Mouse (Mus musculus) heart, embryonic 15.5 days (tissue): ENCODE results near the gene Smagp. TPM values are rescaled to one million over a fixed set of nuclear protein-coding genes. Genes with fewer than 3 reads are reported as not detected.

Source experiments
- ATAC-seq: fragments of 200-750 bp; cut with Nextera tagmentation; replicated peaks from 2 replicates; pipeline ENCODE4 v1.8.0; 2017; ENCODE audit warnings: low read depth, moderate TSS enrichment; ENCODE audit not compliant: insufficient number of reproducible peaks, insufficient read depth, low FRiP score
- H3K27ac ChIP-seq: fragments of 300-500 bp; sonication (generic); 2 replicates; pipeline ENCODE4 v1.5.1; 2015; ENCODE audit warnings: mild to moderate bottlenecking, inconsistent platforms
- H3K27me3 ChIP-seq: fragments of 300-500 bp; sonication (generic); 2 replicates; pipeline ENCODE4 v1.6.1; 2015; ENCODE audit warnings: inconsistent platforms
- H3K36me3 ChIP-seq: fragments of 300-500 bp; sonication (generic); 2 replicates; pipeline ENCODE4 v1.6.1; 2015; ENCODE audit warnings: mild to moderate bottlenecking, inconsistent platforms
- H3K4me1 ChIP-seq: fragments of 300-500 bp; sonication (generic); replicated peaks from 2 replicates; pipeline ENCODE4 v1.6.1; 2015; ENCODE audit warnings: inconsistent platforms
- H3K4me2 ChIP-seq: fragments of 300-500 bp; sonication (generic); 2 replicates; pipeline ENCODE4 v1.6.1; 2015; ENCODE audit warnings: inconsistent platforms, mild to moderate bottlenecking, moderate library complexity
- H3K4me3 ChIP-seq: fragments of 300-500 bp; sonication (generic); 2 replicates; pipeline ENCODE4 v1.5.1; 2015; ENCODE audit warnings: mild to moderate bottlenecking, inconsistent platforms
- H3K9ac ChIP-seq: fragments of 300-500 bp; sonication (generic); 2 replicates; pipeline ENCODE4 v1.6.1; 2015; ENCODE audit warnings: mild to moderate bottlenecking, inconsistent platforms
- H3K9me3 ChIP-seq: fragments of 300-500 bp; sonication (generic); replicated peaks from 2 replicates; pipeline ENCODE4 v1.6.1; 2016; ENCODE audit warnings: inconsistent platforms
- WGBS: fragments of 180-500 bp; shearing (Covaris S2); methylation state at CpG from one replicate; pipeline ENCODE4 v1.1.7; 2015; ENCODE audit warnings: mixed read lengths; 5-methylcytosine and 5-hydroxymethylcytosine counted together
- polyA plus RNA-seq: library from polyadenylated mRNA; unstranded; fragments of >200 nt; fragmentation: Nextera tagmentation; extraction: Ambion mirVana; gene quantifications from 2 replicates; pipeline ENCODE4 v1.2.1, GENCODE M21; 2015

Gene Smagp
- polyA plus RNA-seq, 1 experiment from 2014 or later = 15.3 TPM

- H3K9ac ChIP-seq = no peak overlapping the region
- no peak for ATAC-seq
- H3K9me3 ChIP-seq = no peaks in the 10 kb centered on the region
- 81% methylated on average over 1 of the region's 1 CpGs for WGBS
- H3K36me3 ChIP-seq = no peaks in the 10 kb centered on the region
- no peak overlapping the region for H3K4me2 ChIP-seq
- peaks cover 16% of the 10 kb centered on the region for H3K4me1 ChIP-seq
- H3K27me3 ChIP-seq = no peaks in the 10 kb centered on the region
- no peak overlapping the region for H3K27ac ChIP-seq
- H3K4me3 ChIP-seq = no peak overlapping the region
These were observed 39.8 kb upstream of the Smagp start for GRCm38 (mm10) chr15:100676521-100676920.

- H3K4me2 ChIP-seq = no peak overlapping the region
These were observed 38.7 kb upstream of the Smagp start for GRCm38 (mm10) chr15:100675486-100675885.

GRCm38 (mm10) chr15:100674566-100674965, 37.8 kb upstream of the Smagp start:
- H3K4me2 ChIP-seq = no peak overlapping the region
- H3K9me3 ChIP-seq = no peaks in the 10 kb centered on the region
- H3K4me1 ChIP-seq = peaks cover 16% of the 10 kb centered on the region
- no peaks in the 10 kb centered on the region for H3K36me3 ChIP-seq
- peak overlapping the region; percentile 55 for H3K27ac ChIP-seq
- no peak for ATAC-seq
- H3K27me3 ChIP-seq = no peaks in the 10 kb centered on the region
- no peak overlapping the region for H3K4me3 ChIP-seq
- 77% methylated on average over 10 of the region's 10 CpGs for WGBS
- H3K9ac ChIP-seq = no peak overlapping the region

More at GRCm38 (mm10) chr15:100675486-100675885, 38.7 kb upstream of the Smagp start:
- ATAC-seq = no peak
- H3K9ac ChIP-seq = no peak overlapping the region
- 48% methylated on average over 3 of the region's 3 CpGs for WGBS
- no peaks in the 10 kb centered on the region for H3K27me3 ChIP-seq
- peaks cover 16% of the 10 kb centered on the region for H3K4me1 ChIP-seq
- no peak overlapping the region for H3K4me3 ChIP-seq
- H3K36me3 ChIP-seq = no peaks in the 10 kb centered on the region
- no peaks in the 10 kb centered on the region for H3K9me3 ChIP-seq
- H3K27ac ChIP-seq = no peak overlapping the region

GRCm38 (mm10) chr15:100673585-100674391, 37.0 kb upstream of the Smagp start:
- no peak overlapping the region for H3K9ac ChIP-seq

GRCm38 (mm10) chr15:100670833-100671232, 34.1 kb upstream of the Smagp start:
- Histone ChIP-seq H3K4me2 (no peak overlapping the region), H3K27me3 (no peaks in the 10 kb centered on the region), H3K4me3 (no peak overlapping the region), H3K9ac (no peak overlapping the region), H3K4me1 (peaks cover 28% of the 10 kb centered on the region), H3K36me3 (no peaks in the 10 kb centered on the region), H3K27ac (no peak overlapping the region), H3K9me3 (no peaks in the 10 kb centered on the region)
- ATAC-seq = no peak
- WGBS = 71% methylated on average over 5 of the region's 5 CpGs

More at GRCm38 (mm10) chr15:100673585-100674391, 37.0 kb upstream of the Smagp start:
- peak overlapping the region; percentile 34 for H3K4me2 ChIP-seq
- peak overlapping the region; percentile 55 for H3K27ac ChIP-seq
- WGBS = 28% methylated on average over 12 of the region's 12 CpGs
- peak; percentile 68 for ATAC-seq
- H3K4me1 ChIP-seq = peaks cover 16% of the 10 kb centered on the region
- no peaks in the 10 kb centered on the region for H3K27me3 ChIP-seq
- H3K4me3 ChIP-seq = no peak overlapping the region
- no peaks in the 10 kb centered on the region for H3K36me3 ChIP-seq
- no peaks in the 10 kb centered on the region for H3K9me3 ChIP-seq

GRCm38 (mm10) chr15:100670004-100670403, 33.3 kb upstream of the Smagp start:
- ATAC-seq = no peak
- Histone ChIP-seq H3K27ac (no peak overlapping the region), H3K4me2 (no peak overlapping the region), H3K4me3 (no peak overlapping the region), H3K9me3 (no peaks in the 10 kb centered on the region), H3K4me1 (peaks cover 26% of the 10 kb centered on the region), H3K27me3 (no peaks in the 10 kb centered on the region), H3K9ac (no peak overlapping the region), H3K36me3 (no peaks in the 10 kb centered on the region)
- WGBS = 76% methylated on average over 8 of the region's 8 CpGs

GRCm38 (mm10) chr15:100669337-100669736, 32.6 kb upstream of the Smagp start, which contains the start of gene Bin2:
TSS of gene Bin2 (minus strand) at chr15:100669553.
- no peaks in the 10 kb centered on the region for H3K36me3 ChIP-seq
- H3K27me3 ChIP-seq = no peaks in the 10 kb centered on the region
- no peak for ATAC-seq
- WGBS = 77% methylated on average over 20 of the region's 20 CpGs
- no peak within 1 kb of the TSS for H3K9ac ChIP-seq
- peak within 1 kb of the TSS; percentile 22; the same call in 1 of the 2 replicates for H3K4me3 ChIP-seq
- H3K4me1 ChIP-seq = peaks cover 24% of the 10 kb centered on the region
- H3K9me3 ChIP-seq = no peaks in the 10 kb centered on the region
- H3K27ac ChIP-seq = no peak within 1 kb of the TSS
- H3K4me2 ChIP-seq = no peak within 1 kb of the TSS; the same call in 1 of the 2 replicates

- H3K9me3 ChIP-seq = no peaks in the 10 kb centered on the region
- H3K36me3 ChIP-seq = no peaks in the 10 kb centered on the region
- no peak for ATAC-seq
- H3K4me3 ChIP-seq = no peak overlapping the region
- no peak overlapping the region; the same call in 1 of the 2 replicates for H3K4me2 ChIP-seq
- no peak overlapping the region for H3K9ac ChIP-seq
- 57% methylated on average over 5 of the region's 5 CpGs for WGBS
- H3K27me3 ChIP-seq = no peaks in the 10 kb centered on the region
- H3K4me1 ChIP-seq = peaks cover 12% of the 10 kb centered on the region
- no peak overlapping the region for H3K27ac ChIP-seq
These were observed 31.3 kb upstream of the Smagp start for GRCm38 (mm10) chr15:100667871-100668545.

- H3K4me2 ChIP-seq = peak overlapping the region; percentile 16; the same call in 1 of the 2 replicates
- no peak for ATAC-seq
- 54% methylated on average over 6 of the region's 6 CpGs for WGBS
- peak overlapping the region; percentile 66; the same call in 1 of the 2 replicates for H3K27ac ChIP-seq
- no peaks in the 10 kb centered on the region for H3K9me3 ChIP-seq
- no peak overlapping the region for H3K9ac ChIP-seq
- peaks cover 12% of the 10 kb centered on the region for H3K4me1 ChIP-seq
- H3K4me3 ChIP-seq = no peak overlapping the region
- H3K27me3 ChIP-seq = no peaks in the 10 kb centered on the region
- no peaks in the 10 kb centered on the region for H3K36me3 ChIP-seq
These were observed 30.7 kb upstream of the Smagp start for GRCm38 (mm10) chr15:100667420-100667819.

- H3K27ac ChIP-seq = peak overlapping the region; percentile 66
- no peak overlapping the region for H3K9ac ChIP-seq
These were observed 30.1 kb upstream of the Smagp start for GRCm38 (mm10) chr15:100666851-100667250.

GRCm38 (mm10) chr15:100666219-100666696, 29.5 kb upstream of the Smagp start:
- H3K4me1 ChIP-seq = peaks cover 12% of the 10 kb centered on the region
- H3K36me3 ChIP-seq = no peaks in the 10 kb centered on the region
- no peaks in the 10 kb centered on the region for H3K9me3 ChIP-seq
- no peak overlapping the region for H3K9ac ChIP-seq
- H3K27ac ChIP-seq = peak overlapping the region; percentile 20
- WGBS = 8% methylated on average over 7 of the region's 7 CpGs
- no peaks in the 10 kb centered on the region for H3K27me3 ChIP-seq
- no peak overlapping the region for H3K4me3 ChIP-seq
- H3K4me2 ChIP-seq = peak overlapping the region; percentile 22; the same call in 1 of the 2 replicates
- ATAC-seq = peak; percentile 45; the same call in 1 of the 2 replicates

More at GRCm38 (mm10) chr15:100666851-100667250, 30.1 kb upstream of the Smagp start:
- no peaks in the 10 kb centered on the region for H3K27me3 ChIP-seq
- H3K9me3 ChIP-seq = no peaks in the 10 kb centered on the region
- H3K4me1 ChIP-seq = peaks cover 12% of the 10 kb centered on the region
- 20% methylated on average over 12 of the region's 12 CpGs for WGBS
- H3K4me3 ChIP-seq = no peak overlapping the region
- peak overlapping the region; percentile 16; the same call in 1 of the 2 replicates for H3K4me2 ChIP-seq
- ATAC-seq = no peak
- no peaks in the 10 kb centered on the region for H3K36me3 ChIP-seq
